Mouse (Mus musculus) left cerebral cortex, postnatal 25 days (tissue): ENCODE data around the gene Trip11. TPM values are rescaled to one million over a fixed set of nuclear protein-coding genes. Genes with fewer than 3 reads are reported as not detected.
A peak's percentile ranks its signal among the peaks of the same experiment; 100 is the strongest.

Experiments
- DNase-seq, 2 experiments: peaks; one replicate each; pipeline ENCODE4 v3.0.0; 2022; ENCODE audit warnings: low spot score in 2 of 2, mixed read lengths in 1 of 2
- intact Hi-C: fragments of 180-260 bp; cut with DNase I; formaldehyde crosslinking; loops from one replicate; pipeline ENCODE4 v1.15.1; 2025
- total RNA-seq, 2 experiments: library from RNA; stranded (reverse); gene quantifications; 2 replicates each; pipeline ENCODE4 v1.2.3; 2021

Trip11 gene
- total RNA-seq, 2 experiments from 2014 or later: 27.4 to 31.1 TPM

DNA sequence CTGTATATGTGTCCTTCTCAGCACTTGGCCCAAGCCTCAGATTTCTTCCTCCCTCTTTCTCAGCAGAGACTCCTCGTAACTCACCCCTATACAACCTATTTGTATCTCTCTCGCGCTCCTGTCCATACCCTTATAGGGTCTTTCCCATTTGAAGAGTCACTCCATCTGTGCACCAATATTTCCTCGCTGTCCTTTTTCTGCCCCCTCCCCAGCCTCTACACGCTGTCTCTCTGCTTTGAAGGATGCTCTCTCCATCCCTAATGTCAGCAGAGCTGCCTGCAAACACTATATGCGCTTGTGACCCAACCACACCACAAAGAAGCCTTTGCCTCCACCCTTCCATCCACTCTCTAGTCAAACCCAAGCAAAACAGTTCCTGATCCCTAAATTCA, 80.0 kb downstream of the Trip11 start:
- no peak for DNase-seq
- intact Hi-C loops: loop anchor here (1.0 kb wide), 1 partner anchor 23 kb away; no protein-coding TSS in a partner anchor

DNA sequence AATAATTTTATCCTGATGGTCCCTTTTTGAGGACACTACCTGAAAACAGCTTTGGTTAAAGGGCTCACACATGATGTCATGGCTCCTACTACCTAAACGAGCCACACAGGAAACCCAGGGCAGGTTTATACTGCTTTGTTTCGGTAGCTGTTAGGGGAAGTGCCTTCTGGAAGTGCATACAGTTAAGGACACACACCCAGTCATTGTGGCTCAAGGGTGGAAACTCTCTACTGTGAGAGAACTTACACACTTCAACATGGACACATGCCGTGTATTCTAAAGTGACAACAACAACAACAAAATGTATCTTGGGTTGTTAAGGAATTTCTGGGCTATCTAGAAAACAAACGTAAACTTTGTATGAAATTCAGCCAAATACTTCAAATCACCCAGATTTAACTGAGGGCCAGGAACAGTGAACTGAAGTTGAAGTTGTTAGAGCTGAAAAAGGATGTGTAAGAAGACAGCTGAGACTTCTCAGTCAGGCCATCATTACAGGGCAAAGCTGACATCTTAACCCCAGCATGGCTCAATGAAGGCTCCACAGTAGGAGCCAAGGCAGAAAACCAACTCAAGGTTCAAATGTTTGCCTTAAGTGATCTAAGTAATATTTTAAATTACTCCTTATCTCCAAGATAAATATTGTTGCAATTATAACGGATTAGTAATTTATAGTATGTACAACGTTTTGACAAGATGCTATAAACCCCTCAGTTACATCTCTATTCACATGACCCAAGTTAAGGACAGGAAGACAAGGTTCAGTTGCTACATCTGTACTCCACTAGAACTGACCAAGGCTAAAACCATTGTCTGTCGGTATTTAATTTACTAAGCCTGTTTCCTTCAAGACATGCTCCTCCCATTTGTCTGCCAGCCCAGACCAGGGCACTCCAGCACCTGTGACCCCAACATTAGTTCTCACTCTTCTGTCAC, 80.6 kb downstream of the Trip11 start:
- no peak for DNase-seq
- intact Hi-C loops: loop anchor here (1.0 kb wide), 1 partner anchor 24 kb away; no protein-coding TSS in a partner anchor

DNA sequence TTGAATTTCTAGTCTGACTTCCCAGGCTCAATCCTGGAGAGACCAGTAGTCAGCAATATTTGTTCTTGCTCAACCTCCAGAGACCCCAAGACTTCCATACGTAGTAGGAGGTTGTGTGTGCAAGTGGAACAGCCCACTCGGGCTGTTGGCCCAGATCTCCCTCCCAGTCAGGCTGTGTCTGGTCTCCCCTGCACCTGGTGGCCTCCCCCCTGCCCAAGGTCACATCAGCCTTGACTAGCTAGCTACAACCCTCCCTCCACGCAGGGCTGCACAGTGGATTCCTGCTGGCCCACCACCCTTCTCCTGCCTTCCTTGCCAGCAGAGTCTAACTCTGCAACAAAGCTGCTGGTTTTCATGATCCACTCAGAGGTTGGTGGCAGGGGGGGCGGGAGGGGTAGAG, 81.8 kb downstream of the Trip11 start:
- intact Hi-C loops: no loop called here
- no peak for DNase-seq

DNA sequence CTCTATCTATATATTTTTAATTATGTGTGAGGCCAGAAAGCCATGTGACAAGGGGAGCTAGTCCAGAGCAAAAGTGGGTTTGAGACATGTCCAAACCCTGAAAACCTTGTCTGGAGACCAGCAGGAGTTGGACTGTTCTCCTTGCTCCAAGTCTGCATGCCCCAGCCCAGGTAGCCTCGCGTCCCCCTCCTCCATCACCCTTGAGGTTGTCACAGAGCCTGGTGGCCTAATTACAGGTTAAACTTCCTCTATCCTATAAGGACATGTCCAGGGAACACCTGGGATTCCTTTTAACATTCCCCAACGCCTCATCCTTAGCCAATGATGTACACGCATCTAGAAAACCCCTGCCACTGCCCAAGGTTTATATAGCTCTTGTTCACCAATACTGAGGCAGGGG, 89.9 kb downstream of the Trip11 start:
- intact Hi-C loops: no loop called here
- DNase-seq: no peak

DNA sequence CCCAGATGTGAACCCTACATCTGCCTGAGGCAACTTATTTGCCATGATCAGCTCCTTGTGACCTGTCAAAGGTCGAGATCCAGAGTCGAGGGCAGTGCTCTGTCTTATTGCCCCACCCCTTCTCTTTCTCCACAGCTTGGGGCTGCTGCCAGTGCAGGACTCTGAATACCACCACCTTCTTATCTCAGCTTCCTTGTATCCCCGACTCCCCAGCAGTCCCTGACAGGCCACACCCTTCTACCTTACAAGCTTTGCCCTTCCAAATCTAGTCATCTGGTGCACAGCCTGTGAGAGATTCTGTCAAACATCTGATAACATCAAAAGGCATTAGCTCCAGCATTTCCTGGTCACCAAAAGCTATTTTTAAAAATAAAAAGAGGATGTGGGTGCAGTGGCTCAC, 91.5 kb downstream of the Trip11 start:
- DNase-seq: no peak
- intact Hi-C loops: no loop called here

DNA sequence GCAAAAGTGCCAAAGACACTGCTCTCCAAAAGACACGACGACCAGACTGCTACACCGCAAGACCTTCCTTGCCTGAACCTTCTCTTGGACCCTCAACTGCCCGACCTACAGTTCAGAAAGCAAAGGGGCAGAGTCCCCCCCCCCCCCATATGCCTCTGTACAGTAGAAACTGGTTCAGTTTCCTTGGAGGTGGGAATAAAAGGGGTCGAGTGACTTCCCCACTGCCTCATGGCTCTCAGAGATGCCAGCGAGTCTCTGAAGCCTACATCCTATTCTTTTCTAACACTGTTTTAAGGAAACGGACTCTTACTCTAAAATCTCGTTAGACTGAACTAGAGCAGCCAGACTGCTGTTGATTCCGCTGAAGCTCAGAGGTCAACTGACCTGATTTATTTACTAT, 93.5 kb downstream of the Trip11 start:
- DNase-seq: no peak
- intact Hi-C loops: loop anchor here (10.0 kb wide), 1 partner anchor 55 kb away; no protein-coding TSS in a partner anchor

DNA sequence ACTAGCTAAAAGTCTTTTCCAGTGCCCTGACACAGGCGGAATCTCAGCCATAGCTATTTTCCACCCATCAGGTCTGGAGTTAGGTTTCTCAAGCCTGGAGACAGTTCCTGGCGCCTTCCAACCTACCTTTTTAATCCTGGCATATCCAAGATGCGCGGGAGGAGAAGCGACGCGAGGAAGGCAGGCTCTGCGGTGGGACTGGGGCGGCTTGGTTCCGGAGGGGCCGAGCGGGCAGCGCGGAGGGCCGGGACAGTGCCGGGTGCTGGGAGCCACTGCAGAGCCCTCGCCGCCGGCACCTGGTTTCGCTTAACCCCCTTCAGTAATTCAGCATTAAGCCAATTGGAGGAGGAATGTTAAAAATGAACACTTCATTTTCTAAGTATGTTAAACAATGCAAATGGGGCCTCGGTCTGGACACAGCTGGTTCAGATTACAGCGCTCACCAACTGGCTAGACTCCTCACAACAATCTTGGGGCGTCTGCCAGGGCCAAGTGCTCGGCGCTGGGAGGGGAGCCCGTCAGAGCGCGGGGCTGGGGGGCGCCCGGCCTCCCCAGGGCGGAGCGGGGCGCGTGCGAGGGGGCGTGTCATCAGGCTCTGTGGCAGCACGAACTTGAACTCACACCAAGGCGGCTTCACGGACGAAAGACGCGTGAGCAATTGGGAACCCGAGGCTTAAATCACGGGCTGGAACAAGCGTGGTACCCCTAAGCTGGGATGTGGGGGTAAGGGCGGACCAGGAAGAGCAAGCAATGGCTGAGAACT, 94.3 kb downstream of the Trip11 start, which contains the start of gene Fbln5:
Gene Fbln5 (minus strand): TSS at position 448 of the 763 bp plus-strand sequence.
- intact Hi-C loops: loop anchor here (10.0 kb wide), 1 partner anchor 56 kb away; no protein-coding TSS in a partner anchor

DNA sequence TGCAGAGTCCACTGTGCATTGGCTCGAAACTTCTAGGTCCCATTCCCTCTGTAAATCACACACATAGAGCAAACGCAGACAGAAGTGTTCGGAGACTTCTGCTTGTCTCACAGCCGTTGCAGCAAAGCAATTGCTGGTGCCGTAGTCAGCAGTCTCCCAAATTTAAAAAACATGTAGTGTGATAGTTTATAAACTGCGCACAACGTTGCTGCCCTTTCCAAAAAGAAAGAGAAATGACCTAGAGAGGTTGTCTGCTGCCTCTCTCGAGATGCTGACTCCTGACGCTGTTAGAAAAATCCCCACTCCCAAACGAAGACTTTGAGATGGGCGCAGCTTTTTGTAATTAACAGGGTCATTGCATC, 94.8 kb downstream of the Trip11 start:
- intact Hi-C loops: loop anchor here (10.0 kb wide), 1 partner anchor 57 kb away; no protein-coding TSS in a partner anchor
- no peak for DNase-seq

More for the DNA sequence above, 94.3 kb downstream of the Trip11 start, which contains the start of gene Fbln5:
- peak; percentile 11 to 26 for DNase-seq

DNA sequence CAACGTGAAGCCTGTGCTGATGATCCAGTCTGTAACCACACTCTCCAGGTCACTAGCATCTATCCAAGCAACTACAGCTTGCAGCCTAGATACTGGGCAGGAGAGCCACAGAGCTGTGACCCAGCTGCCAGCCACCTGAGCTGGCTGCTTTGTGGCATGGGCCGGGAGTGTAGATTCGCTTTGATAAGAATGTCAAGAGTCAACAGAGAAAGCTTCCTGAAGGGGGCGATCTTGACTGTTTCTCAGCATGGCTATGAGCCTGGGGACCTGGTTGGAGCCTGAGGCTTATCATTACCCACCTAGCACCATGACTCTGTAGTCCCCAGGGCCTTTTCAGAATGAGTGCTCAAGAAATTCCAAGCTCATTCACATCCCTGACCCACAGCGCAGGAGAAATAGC, 96.3 kb downstream of the Trip11 start:
- intact Hi-C loops: loop anchor here (10.0 kb wide), 1 partner anchor 58 kb away; no protein-coding TSS in a partner anchor
- DNase-seq: no peak

DNA sequence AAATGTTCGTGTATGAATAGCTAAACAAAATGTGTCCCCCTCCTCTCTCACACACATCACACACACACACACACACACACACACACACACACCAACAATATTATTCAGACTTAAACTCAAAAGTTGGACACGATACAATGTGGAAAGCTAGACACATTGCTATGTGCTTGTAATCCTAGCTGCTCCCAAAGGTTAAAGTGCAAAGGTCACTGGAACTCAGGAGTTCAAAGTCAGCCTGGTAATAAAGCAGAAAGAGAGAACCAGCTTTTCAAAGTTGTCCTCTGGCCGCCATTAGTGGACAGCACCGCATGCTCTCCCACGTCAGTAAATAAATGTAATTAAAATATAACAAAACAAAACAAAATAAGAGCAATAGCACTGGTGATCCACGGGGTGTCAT, 97.3 kb downstream of the Trip11 start:
- no peak for DNase-seq
- intact Hi-C loops: loop anchor here (10.0 kb wide), 1 partner anchor 59 kb away; no protein-coding TSS in a partner anchor

DNA sequence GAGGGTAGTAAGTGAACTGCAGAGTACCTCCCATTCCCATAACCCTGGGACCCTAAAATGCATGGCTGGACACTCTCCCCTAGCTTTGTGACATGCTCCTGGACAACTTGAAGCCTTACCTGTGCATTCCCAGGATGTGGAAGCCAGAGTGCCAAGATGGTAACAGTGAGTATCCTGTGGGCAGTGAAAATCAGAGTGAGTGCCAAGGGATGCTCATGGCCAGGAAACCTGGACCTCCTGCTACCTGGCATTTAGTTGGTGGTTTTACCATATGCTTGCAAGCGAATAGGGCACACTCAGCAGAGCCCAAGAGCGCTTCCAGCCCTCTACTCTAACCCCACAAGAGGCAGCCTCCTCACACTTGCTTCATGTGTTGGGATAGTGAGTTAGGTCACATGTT, 98.6 kb downstream of the Trip11 start:
- intact Hi-C loops: loop anchor here (10.0 kb wide), 1 partner anchor 60 kb away; no protein-coding TSS in a partner anchor
- no peak for DNase-seq

DNA sequence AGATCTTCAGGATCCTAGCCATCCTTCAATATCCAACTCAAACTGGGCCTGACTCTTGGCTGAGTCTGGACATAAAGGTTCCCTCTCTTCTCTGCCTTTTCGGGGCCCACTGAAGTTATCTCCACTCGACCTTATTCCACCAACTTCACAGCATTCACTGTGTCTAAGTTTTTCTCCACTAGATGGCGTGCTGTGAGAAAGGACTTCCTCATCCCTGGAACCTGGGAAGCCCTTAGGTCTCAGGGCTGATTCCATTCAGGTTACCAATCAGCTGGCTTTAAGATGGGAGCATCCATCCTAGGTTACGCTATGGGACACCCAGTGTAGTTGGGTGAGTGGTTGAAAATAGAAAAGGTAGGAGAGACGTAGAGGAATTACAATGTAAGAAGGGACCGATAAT, 101.9 kb downstream of the Trip11 start:
- intact Hi-C loops: loop anchor here (10.0 kb wide), 1 partner anchor 64 kb away; no protein-coding TSS in a partner anchor
- peak in 1 of 2 experiments; percentile 28 for DNase-seq

DNA sequence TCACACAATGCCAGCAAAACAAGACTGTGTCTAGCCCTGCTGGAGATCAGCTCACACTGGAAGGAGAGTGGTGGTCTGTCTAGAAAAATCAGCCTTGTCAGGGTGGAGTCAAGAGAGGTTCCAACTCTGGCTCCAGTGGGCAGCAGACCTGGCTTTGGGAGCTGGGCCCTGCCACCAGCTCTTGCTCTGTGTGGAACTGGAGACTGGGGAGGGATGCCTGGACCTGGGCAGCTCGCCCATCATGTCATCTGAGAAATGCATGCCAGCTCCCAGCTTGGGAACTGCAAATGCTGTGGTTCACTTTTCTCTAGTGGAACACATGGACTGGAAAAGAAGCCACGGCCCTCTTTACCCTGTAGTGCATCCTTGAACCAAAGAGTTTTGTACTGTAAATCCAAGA, 102.6 kb downstream of the Trip11 start:
- intact Hi-C loops: loop anchor here (10.0 kb wide), 1 partner anchor 64 kb away; no protein-coding TSS in a partner anchor
- no peak for DNase-seq

DNA sequence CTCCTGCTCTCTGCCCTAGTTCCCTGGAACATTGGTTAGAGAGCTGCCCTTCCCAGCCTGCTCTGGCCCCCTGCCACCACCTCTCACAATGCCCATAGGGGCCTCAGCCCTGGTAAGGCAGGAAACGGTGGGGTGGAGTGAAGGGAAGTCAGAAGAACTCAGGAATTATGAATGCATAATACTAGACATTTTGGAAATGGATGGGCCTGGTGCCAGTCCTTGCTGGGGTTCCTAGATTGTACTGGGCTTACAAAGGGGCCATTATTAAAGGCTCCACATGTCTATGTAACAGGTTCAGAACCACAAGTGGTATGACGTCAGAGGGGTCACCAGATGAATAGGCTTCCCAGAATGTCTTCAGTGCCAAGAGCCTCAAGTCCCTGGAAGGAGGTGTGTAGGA, 105.7 kb downstream of the Trip11 start:
- intact Hi-C loops: no loop called here
- DNase-seq: no peak

DNA sequence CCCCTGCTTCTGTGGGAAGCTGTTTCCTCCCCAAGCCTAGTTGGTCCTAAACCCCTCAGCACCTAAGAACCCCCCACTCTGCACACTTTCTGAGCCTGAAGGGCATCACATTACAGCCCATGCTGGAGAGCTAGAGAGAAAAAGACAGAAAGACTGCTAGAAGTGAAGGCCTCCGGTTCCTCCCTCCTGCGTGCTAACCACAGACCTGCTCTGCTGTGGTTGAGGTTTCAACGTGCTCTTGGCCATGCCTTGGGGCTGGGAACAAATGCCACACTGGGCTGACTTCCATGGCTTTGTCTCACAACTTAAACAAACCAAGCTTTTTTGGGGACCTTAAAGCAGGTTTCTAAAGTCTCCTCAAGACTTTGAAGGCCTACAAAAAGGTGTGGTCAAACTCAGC, 110.6 kb downstream of the Trip11 start:
- no peak for DNase-seq
- intact Hi-C loops: no loop called here

DNA sequence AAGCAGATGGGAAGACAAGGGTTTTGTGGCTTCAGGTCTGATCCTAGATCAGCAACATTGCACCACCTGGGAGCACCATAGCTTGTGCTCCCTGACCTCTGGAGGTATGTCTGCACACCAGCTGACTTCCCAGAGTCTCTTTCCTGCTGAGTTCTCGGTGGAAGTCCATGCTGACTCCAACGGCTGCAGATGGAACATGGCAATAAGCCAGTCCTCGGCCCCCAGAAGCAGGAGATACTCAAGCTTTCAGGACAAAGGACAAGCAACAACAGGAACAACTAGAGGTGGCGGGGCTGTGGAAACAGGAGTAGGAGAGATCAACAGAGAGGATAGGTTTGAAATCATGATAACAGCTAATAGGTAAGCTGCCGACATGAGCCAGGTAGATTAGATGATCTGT, 111.3 kb downstream of the Trip11 start:
- intact Hi-C loops: no loop called here
- DNase-seq: no peak

DNA sequence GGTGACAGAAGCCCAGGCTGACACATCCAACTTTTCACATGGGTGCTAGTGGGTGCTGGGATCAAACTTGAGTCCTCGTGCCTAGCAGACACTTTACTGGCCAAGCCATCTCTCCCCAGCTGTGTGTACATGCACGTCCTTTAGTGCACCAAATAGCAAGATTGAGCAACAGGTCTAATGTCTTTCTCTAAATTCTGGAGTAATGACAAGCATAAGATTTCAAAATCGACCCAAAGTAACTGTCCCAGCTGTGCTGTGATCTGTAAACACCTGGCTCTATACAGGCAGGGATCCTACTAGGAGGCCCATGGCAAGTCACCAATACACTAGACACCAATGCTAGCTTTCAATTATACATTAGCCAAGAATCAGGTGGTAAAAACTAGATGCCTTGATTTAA, 112.0 kb downstream of the Trip11 start:
- no peak for DNase-seq
- intact Hi-C loops: no loop called here

DNA sequence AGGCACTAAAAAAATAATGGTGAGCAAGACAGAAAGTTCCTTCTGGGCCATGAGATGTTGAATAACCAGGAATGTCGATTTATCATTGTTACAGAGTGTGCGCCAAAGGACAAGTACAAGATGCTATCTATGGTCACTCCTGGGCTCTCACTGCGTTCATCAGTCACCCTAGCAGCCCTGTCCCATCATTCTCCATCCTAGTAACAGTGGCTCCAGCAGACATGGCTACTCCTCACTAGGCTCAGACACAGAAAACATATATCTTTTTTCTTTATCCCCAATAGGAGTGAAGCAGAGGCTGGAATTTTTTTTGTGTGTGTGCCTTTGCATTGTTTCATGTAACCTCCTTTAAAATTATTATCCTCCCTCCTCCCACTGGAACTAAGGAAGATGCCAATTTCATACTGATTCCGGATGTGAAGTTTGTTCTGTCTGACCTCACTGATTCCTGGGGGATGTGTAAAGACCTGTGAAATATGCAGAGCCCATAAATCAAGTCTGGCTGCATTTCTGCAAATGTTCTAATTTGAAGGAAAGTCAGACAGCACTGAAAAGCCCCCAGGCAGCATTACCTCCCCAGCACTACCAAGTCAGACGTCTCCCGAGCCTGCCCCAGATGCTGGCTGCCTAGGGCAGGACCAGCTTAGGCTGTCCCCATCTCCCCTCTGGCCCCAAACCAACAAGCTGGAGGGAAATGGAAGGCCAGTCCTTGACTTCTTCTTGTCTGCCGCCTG, 114.7 kb downstream of the Trip11 start:
- DNase-seq: no peak
- intact Hi-C loops: no loop called here

DNA sequence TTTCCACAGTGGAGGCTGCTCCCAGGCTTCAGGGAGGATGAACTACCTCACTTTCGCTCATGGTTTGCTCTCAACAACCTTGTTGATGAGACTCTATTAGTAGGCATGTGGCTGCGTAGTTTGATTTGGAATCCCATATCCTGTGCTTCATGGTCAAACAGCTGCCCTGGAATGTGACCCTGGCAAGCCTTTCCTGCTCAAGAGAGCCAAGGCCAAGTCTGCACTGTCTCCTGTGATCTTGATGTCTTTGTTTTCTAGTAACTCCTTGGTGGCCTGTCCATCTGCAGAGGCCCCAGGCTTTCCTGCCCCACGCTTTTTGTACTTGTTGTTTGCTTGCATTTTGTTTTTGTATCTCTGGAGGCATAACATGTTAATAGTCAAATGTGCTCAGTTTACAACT, 118.6 kb downstream of the Trip11 start:
- intact Hi-C loops: no loop called here
- no peak for DNase-seq
